Mouse (Mus musculus) stomach, embryonic 14.5 days (tissue): ENCODE results near the gene Kcnj6. TPM values are rescaled to one million over a fixed set of nuclear protein-coding genes. Genes with fewer than 3 reads are reported as not detected.
A peak's percentile ranks its signal among the peaks of the same experiment; 100 is the strongest.

ENCODE experiments used
- ATAC-seq: fragments of 200-750 bp; cut with Nextera tagmentation; 2 replicates; pipeline ENCODE4 v1.8.0; 2017; ENCODE audit warnings: low read depth, moderate TSS enrichment; ENCODE audit not compliant: insufficient number of reproducible peaks, insufficient read depth, low FRiP score
- H3K27ac ChIP-seq: fragments of 300-500 bp; sonication (generic); 2 replicates; pipeline ENCODE4 v1.5.1; 2014; ENCODE audit warnings: mild to moderate bottlenecking, low read length, moderate library complexity, mixed read lengths
- H3K27me3 ChIP-seq: fragments of 300-500 bp; sonication (generic); 2 replicates; pipeline ENCODE4 v1.6.1; 2014; ENCODE audit warnings: low read length, control low read depth, mixed read lengths; ENCODE audit not compliant: control insufficient read depth, insufficient read depth
- H3K36me3 ChIP-seq: fragments of 300-500 bp; sonication (generic); 2 replicates; pipeline ENCODE4 v1.6.1; 2014; ENCODE audit warnings: mild to moderate bottlenecking, control low read depth, low read length, moderate library complexity, mixed read lengths; ENCODE audit not compliant: control insufficient read depth, insufficient read depth
- H3K4me1 ChIP-seq: fragments of 300-500 bp; sonication (generic); 2 replicates; pipeline ENCODE4 v1.6.1; 2014; ENCODE audit warnings: low read length, control low read depth, mixed read lengths; ENCODE audit not compliant: control insufficient read depth, insufficient read depth
- H3K4me2 ChIP-seq: fragments of 300-500 bp; sonication (generic); replicated peaks from 2 replicates; pipeline ENCODE4 v1.6.1; 2014; ENCODE audit warnings: low read depth, low read length, control low read depth
- H3K4me3 ChIP-seq: fragments of 300-500 bp; sonication (generic); 2 replicates; pipeline ENCODE4 v1.5.1; 2014; ENCODE audit warnings: low read depth, low read length, control low read depth
- H3K9ac ChIP-seq: fragments of 300-500 bp; sonication (generic); replicated peaks from 2 replicates; pipeline ENCODE4 v1.6.1; 2014; ENCODE audit warnings: low read depth, mild to moderate bottlenecking, control low read depth, low read length, moderate library complexity, mixed read lengths
- H3K9me3 ChIP-seq: fragments of 300-500 bp; sonication (generic); 2 replicates; pipeline ENCODE4 v1.6.1; 2016; ENCODE audit warnings: low read depth, low read length, control low read depth; ENCODE audit not compliant: control insufficient read depth
- WGBS: fragments of 180-500 bp; shearing (Covaris S2); extraction: QIAGEN DNeasy Blood & Tissue Kit; methylation state at CpG from one replicate; pipeline ENCODE4 v1.1.7; 2014; 5-methylcytosine and 5-hydroxymethylcytosine counted together
- polyA plus RNA-seq: library from polyadenylated mRNA; unstranded; fragments of >200 nt; fragmentation: Nextera tagmentation; extraction: Ambion mirVana; gene quantifications from 2 replicates; pipeline ENCODE4 v1.2.1, GENCODE M21; 2014

Kcnj6 gene
- polyA plus RNA-seq, 1 experiment from 2014 or later = 0.39 TPM

GRCm38 (mm10) chr16:94743853-94744501 is 253.5 kb downstream of the Kcnj6 start:
- peak; percentile 76 for ATAC-seq
- Histone ChIP-seq H3K27me3 (no peaks in the 10 kb centered on the region), H3K36me3 (no peaks in the 10 kb centered on the region), H3K4me3 (0 out of 2 replicates have a peak overlapping the region, but pooled peaks have one; percentile 9), H3K9ac (no peak overlapping the region), H3K4me1 (no peaks in the 10 kb centered on the region), H3K27ac (0 out of 2 replicates have a peak overlapping the region, but pooled peaks have one; percentile 33), H3K4me2 (peak overlapping the region; percentile 29; the same call in 1 of the 2 replicates), H3K9me3 (no peaks in the 10 kb centered on the region)
- 3% methylated on average over 11 of the region's 11 CpGs for WGBS

GRCm38 (mm10) chr16:94737359-94737687 is 260.2 kb downstream of the Kcnj6 start:
- Histone ChIP-seq H3K9me3 (no peaks in the 10 kb centered on the region), H3K4me3 (no peak overlapping the region), H3K27me3 (no peaks in the 10 kb centered on the region), H3K36me3 (no peaks in the 10 kb centered on the region), H3K4me1 (no peaks in the 10 kb centered on the region), H3K4me2 (no peak overlapping the region), H3K27ac (no peak overlapping the region), H3K9ac (no peak overlapping the region)
- 89% methylated on average over 1 of the region's 1 CpGs for WGBS
- no peak for ATAC-seq

GRCm38 (mm10) chr16:94736462-94737358 is 260.8 kb downstream of the Kcnj6 start:
- 82% methylated on average over 8 of the region's 8 CpGs for WGBS
- Histone ChIP-seq H3K4me3 (no peak overlapping the region), H3K9me3 (no peaks in the 10 kb centered on the region), H3K9ac (no peak overlapping the region), H3K27me3 (no peaks in the 10 kb centered on the region), H3K4me1 (no peaks in the 10 kb centered on the region), H3K27ac (no peak overlapping the region), H3K4me2 (no peak overlapping the region), H3K36me3 (no peaks in the 10 kb centered on the region)
- ATAC-seq = no peak

DNA sequence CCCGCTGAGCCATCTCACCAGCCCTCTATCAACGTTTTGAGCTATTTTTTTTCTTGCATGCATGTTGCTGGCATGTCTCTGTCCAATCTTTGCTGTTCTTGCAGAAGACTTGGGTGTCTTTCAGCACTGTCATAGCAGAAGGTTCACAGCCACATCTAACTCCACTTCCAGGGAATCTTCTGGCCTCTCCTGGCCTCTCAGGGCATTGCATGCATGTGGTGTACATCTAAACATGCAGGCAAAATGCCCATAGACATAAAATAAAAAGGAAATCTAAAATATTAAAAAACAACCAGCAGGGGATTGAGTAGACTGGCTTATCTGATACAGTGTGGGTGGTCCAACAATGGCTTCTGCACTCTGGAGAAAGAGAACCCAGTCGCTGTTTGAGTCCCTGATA is 262.0 kb downstream of the Kcnj6 start:
- WGBS = 67% methylated on average over 3 of the region's 3 CpGs
- Histone ChIP-seq H3K4me1 (no peaks in the 10 kb centered on the region), H3K27ac (no peak overlapping the region), H3K36me3 (no peaks in the 10 kb centered on the region), H3K9me3 (no peaks in the 10 kb centered on the region), H3K4me2 (no peak overlapping the region), H3K9ac (no peak overlapping the region), H3K4me3 (no peak overlapping the region), H3K27me3 (no peaks in the 10 kb centered on the region)
- ATAC-seq = no peak

DNA sequence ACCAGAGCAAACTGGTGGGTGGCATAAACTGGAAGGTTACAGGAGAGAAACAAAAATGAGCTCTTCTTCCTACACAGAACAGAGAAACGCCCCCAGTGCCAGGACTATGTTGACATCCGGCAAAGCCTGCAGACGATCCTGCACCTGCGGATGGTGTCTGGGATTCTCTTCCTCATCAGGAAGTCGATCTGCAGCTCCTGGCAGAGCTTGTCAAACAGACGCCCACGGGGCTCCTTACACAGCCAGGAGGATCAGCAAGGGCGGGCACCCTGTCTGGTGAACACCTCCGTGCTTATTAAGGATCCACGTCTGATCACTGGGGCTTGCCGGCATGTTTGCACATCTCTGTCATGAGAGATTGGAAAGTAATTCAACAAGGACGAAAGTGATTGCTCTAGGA is 266.5 kb downstream of the Kcnj6 start:
- Histone ChIP-seq H3K36me3 (no peaks in the 10 kb centered on the region), H3K27ac (no peak overlapping the region), H3K4me2 (no peak overlapping the region), H3K4me3 (no peak overlapping the region), H3K27me3 (no peaks in the 10 kb centered on the region), H3K4me1 (no peaks in the 10 kb centered on the region), H3K9ac (no peak overlapping the region), H3K9me3 (no peaks in the 10 kb centered on the region)
- ATAC-seq = no peak
- WGBS = 55% methylated on average over 12 of the region's 12 CpGs

DNA sequence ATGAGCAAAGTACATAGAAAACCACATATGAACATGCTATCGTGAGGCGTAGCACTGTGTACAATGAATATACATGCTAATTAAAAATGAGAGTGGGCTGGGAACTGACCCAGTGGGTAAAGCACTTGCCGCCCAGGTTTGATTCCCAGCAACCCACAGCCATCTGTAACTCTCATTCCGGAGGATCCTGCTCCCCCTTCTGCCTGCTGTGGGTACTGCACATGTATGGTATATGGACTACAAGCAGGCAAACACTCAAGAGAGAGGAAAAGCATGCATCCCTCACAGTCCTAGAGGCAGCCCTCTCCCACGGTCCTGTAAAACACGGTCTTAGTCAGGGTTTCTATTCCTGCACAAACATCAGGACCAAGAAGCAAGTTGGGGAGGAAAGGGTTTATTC is 268.3 kb downstream of the Kcnj6 start:
- Histone ChIP-seq H3K27ac (no peak overlapping the region), H3K9ac (no peak overlapping the region), H3K4me1 (no peaks in the 10 kb centered on the region), H3K4me2 (no peak overlapping the region), H3K4me3 (no peak overlapping the region), H3K9me3 (no peaks in the 10 kb centered on the region), H3K27me3 (no peaks in the 10 kb centered on the region), H3K36me3 (no peaks in the 10 kb centered on the region)
- WGBS = 81% methylated on average over 6 of the region's 6 CpGs
- ATAC-seq = no peak

GRCm38 (mm10) chr16:94724747-94725211 is 272.7 kb downstream of the Kcnj6 start:
- Histone ChIP-seq H3K27me3 (no peaks in the 10 kb centered on the region), H3K4me2 (peak overlapping the region; percentile 90), H3K36me3 (no peaks in the 10 kb centered on the region), H3K27ac (peak overlapping the region; percentile 33; the same call in 1 of the 2 replicates), H3K9me3 (no peaks in the 10 kb centered on the region), H3K9ac (peak overlapping the region; percentile 28), H3K4me1 (no peaks in the 10 kb centered on the region), H3K4me3 (peak overlapping the region; percentile 39)
- WGBS = 3% methylated on average over 18 of the region's 18 CpGs
- no peak for ATAC-seq

DNA sequence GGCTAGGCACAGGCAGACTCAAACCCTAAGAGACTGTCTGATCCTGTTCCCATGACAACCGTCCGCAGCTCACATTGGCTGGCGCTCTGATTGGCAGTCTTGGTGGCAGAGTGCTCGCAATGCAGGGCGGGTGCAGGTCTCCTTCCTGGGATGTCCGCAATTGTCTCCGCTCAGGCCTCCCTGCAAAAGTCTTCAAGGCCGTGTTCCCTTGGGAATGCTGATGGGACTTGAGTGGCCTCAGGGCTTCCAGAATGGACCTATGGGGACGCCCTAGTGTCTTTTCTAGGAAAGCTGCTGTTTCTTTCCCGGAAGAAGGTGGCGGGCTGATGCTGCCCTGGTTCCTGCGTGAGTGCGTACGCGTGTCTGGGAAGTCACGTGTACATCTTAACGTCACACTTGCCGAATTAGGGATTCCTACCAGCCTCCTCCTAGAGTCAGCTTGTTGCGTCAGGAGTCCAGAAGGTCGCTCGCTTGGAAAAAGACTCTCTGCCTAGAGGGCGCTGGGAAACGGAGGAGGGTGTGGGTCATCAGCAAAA is 273.4 kb downstream of the Kcnj6 start:
- under 1% methylated on average over 23 of the region's 23 CpGs for WGBS
- peak overlapping the region; percentile 90 for H3K4me2 ChIP-seq
- no peaks in the 10 kb centered on the region for H3K4me1 ChIP-seq
- no peaks in the 10 kb centered on the region for H3K9me3 ChIP-seq
- H3K36me3 ChIP-seq = no peaks in the 10 kb centered on the region
- peak overlapping the region; percentile 28 for H3K9ac ChIP-seq
- H3K27me3 ChIP-seq = no peaks in the 10 kb centered on the region
- peak overlapping the region; percentile 39 for H3K4me3 ChIP-seq
- peak overlapping the region; percentile 33; the same call in 1 of the 2 replicates for H3K27ac ChIP-seq
- peak; percentile 88 for ATAC-seq
